Mouse (Mus musculus) T-helper 17 cell (primary cell): ENCODE data around the gene Kank3.
"Not testable (repeated sequence)": the region's sequence is repeated elsewhere in the genome, so short reads cannot be mapped to it uniquely, and the experiment has no call there.

Experiments used
- in situ Hi-C, 2 experiments: fragments of 300-600 bp; cut with MboI, MseI; formaldehyde crosslinking; loops; 1 replicate in 1 of 2; 2 replicates in 1 of 2; pipeline ENCODE4 v1.15.1; 2025; ENCODE audit warnings: high pct_unique_total_duplicates in 2 of 2

Kank3 gene

GRCm38 (mm10) chr17:33807181-33807888 is 3.0 kb upstream of the Kank3 start:
- in situ Hi-C loops: no loop called here

GRCm38 (mm10) chr17:33808192-33808591 is 2.1 kb upstream of the Kank3 start:
- in situ Hi-C loops: no loop called here

- in situ Hi-C loops: no loop called here
These were observed 810 bp downstream of the Kank3 start for GRCm38 (mm10) chr17:33811142-33811516.

- in situ Hi-C loops: no loop called here
These were observed 2.2 kb downstream of the Kank3 start for GRCm38 (mm10) chr17:33812475-33812874.

GRCm38 (mm10) chr17:33812990-33813389 is 2.7 kb downstream of the Kank3 start:
- in situ Hi-C loops: no loop called here

- in situ Hi-C loops: no loop called here
These were observed 5.1 kb downstream of the Kank3 start for GRCm38 (mm10) chr17:33815399-33815798.

- in situ Hi-C loops: no loop called here
These were observed 6.3 kb downstream of the Kank3 start for GRCm38 (mm10) chr17:33816612-33817011.

GRCm38 (mm10) chr17:33817184-33817968 is 7.1 kb downstream of the Kank3 start:
- in situ Hi-C loops: no loop called here

- in situ Hi-C loops: no loop called here
These were observed 7.8 kb downstream of the Kank3 start for GRCm38 (mm10) chr17:33817969-33818643.

GRCm38 (mm10) chr17:33822436-33822959 is 12.2 kb downstream of the Kank3 start:
- in situ Hi-C loops: no loop called here

GRCm38 (mm10) chr17:33823171-33823570 is 12.9 kb downstream of the Kank3 start:
- in situ Hi-C loops: not testable (repeated sequence)

GRCm38 (mm10) chr17:33824084-33824996 is 14.0 kb downstream of the Kank3 start, which contains the start of the genes Rps28 and Ndufa7:
Rps28 (minus strand) TSS chr17:33824562.
Ndufa7 (plus strand) TSS chr17:33824572.
- in situ Hi-C loops: no loop called here

GRCm38 (mm10) chr17:33824997-33825330 is 14.6 kb downstream of the Kank3 start:
- in situ Hi-C loops: not testable (repeated sequence)

GRCm38 (mm10) chr17:33825462-33825861 is 15.1 kb downstream of the Kank3 start:
- in situ Hi-C loops: no loop called here

GRCm38 (mm10) chr17:33826850-33827249 is 16.5 kb downstream of the Kank3 start:
- in situ Hi-C loops: no loop called here

GRCm38 (mm10) chr17:33828892-33829291 is 18.6 kb downstream of the Kank3 start:
- in situ Hi-C loops: no loop called here

GRCm38 (mm10) chr17:33829561-33829960 is 19.2 kb downstream of the Kank3 start:
- in situ Hi-C loops: no loop called here

GRCm38 (mm10) chr17:33842966-33843795 is 32.9 kb downstream of the Kank3 start, which contains the start of gene Cd320:
Cd320 (plus strand) TSS chr17:33843091.
- in situ Hi-C loops: loop anchor here in 1 of 2 experiments (5.0 kb wide), 1 partner anchor 49 kb away; the partner anchor contains the start of gene Kifc1

GRCm38 (mm10) chr17:33844196-33844595 is 33.9 kb downstream of the Kank3 start:
- in situ Hi-C loops: loop anchor here in 1 of 2 experiments (5.0 kb wide), 1 partner anchor 48 kb away; the partner anchor contains the start of gene Kifc1

GRCm38 (mm10) chr17:33848139-33848538 is 37.8 kb downstream of the Kank3 start:
- in situ Hi-C loops: no loop called here
